Mouse (Mus musculus): ENCODE measurements at regions not wholly inside any gene's neighbourhood (a gene's known extent, or its start where the extent isn't known, plus 50 kb on each side); places are given as distances from the start of the nearest gene placed in this dataset.

DNA sequence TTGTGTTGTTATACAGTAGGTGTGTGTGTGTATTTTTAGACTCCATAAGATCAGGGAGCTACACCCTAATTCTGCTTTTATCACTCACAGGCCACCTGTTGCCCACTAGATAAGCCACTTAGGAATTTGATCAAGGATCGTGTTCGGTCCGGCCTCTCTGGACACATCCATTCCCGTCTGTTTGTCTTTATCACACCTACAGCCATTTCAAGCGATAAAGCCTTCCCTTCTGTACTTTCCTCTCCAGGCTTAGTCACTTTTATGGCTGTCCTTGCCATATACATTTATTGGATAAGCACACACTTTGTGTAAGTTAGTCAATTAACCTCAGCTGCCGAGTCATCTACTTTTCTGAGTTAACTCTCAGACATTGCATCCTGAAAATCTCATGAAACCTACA, 423.0 kb downstream of the Efnb2 start:
- Histone ChIP-seq H3K27ac (ENCODE audit: control insufficient read depth, low read depth, low read length) (no peak overlapping the region), H3K27me3 (ENCODE audit: control insufficient read depth in 1 of 2, insufficient read depth in 2 of 2, low read length in 2 of 2) (no peaks in the 10 kb centered on the region), H3K4me3 (ENCODE audit: control insufficient read depth in 1 of 2, insufficient read depth in 1 of 2, low read depth in 2 of 2, low read length in 2 of 2) (no peak overlapping the region), H3K79me2 (ENCODE audit: control insufficient read depth, insufficient read depth, low read length, poor library complexity) (no peaks in the 10 kb centered on the region), H3K4me1 (ENCODE audit: control insufficient read depth in 1 of 2, insufficient read depth in 2 of 2, low read length in 2 of 2) (no peaks in the 10 kb centered on the region), H3K9me3 (replicated peaks; ENCODE audit: insufficient read depth, low read length) (no peaks in the 10 kb centered on the region), H3K36me3 (ENCODE audit: control insufficient read depth in 1 of 2, insufficient read depth in 2 of 2, low read length in 2 of 2) (no peaks in the 10 kb centered on the region), H3K9ac (ENCODE audit: control insufficient read depth, low read depth, low read length, poor library complexity, severe bottlenecking) (no peak overlapping the region)
- DNase-seq (ENCODE audit: low read depth, low spot score) = no peak
- no peak for TF ChIP-seq MYB (IDR thresholded peaks at IDR 0.05; ENCODE audit: low read depth, low read length)
- TF ChIP-seq SMC3 (IDR thresholded peaks at IDR 0.05; ENCODE audit: low read depth, low read length) = no peak
- no peak for TF ChIP-seq MAFK (IDR thresholded peaks at IDR 0.05; ENCODE audit: borderline replicate concordance, low read depth, low read length)
- no peak for TF ChIP-seq E2F4 (IDR thresholded peaks at IDR 0.05; ENCODE audit: borderline replicate concordance, low read depth, low read length)
- TF ChIP-seq ZC3H11A (IDR thresholded peaks at IDR 0.05; ENCODE audit: low read depth, low read length) = no peak
- no peak for TF ChIP-seq POLR2AphosphoS5 (IDR thresholded peaks at IDR 0.05; ENCODE audit: borderline replicate concordance, low read depth, low read length)

DNA sequence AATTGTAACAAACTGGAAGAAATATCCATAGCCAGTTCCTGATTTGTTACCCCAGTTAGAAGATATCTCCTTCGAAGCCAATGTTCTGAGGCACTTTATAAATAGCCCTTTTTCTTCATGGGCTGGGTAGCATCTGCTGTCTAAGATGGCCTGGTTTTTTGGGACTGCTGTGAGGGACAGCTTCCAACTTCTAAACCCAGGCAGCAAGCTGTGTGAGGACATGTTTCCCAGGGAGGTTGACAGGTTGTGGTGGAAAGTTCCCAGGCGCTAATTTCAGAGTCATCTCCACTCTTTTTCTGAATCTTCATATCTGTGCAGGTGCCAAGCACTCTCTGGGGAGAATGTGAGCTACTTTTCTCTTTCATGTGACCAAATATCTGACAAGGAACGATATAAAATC, 427.4 kb downstream of the Efnb2 start:
- H3K36me3 ChIP-seq (ENCODE audit: control insufficient read depth in 1 of 2, insufficient read depth in 2 of 2, low read length in 2 of 2) = no peaks in the 10 kb centered on the region
- H3K4me3 ChIP-seq (ENCODE audit: control insufficient read depth in 1 of 2, insufficient read depth in 1 of 2, low read depth in 2 of 2, low read length in 2 of 2) = no peak overlapping the region
- H3K79me2 ChIP-seq (ENCODE audit: control insufficient read depth, insufficient read depth, low read length, poor library complexity) = no peaks in the 10 kb centered on the region
- DNase-seq (ENCODE audit: low read depth, low spot score) = no peak
- no peaks in the 10 kb centered on the region for H3K9me3 ChIP-seq (replicated peaks; ENCODE audit: insufficient read depth, low read length)
- H3K4me1 ChIP-seq (ENCODE audit: control insufficient read depth in 1 of 2, insufficient read depth in 2 of 2, low read length in 2 of 2) = no peaks in the 10 kb centered on the region
- H3K9ac ChIP-seq (ENCODE audit: control insufficient read depth, low read depth, low read length, poor library complexity, severe bottlenecking) = no peak overlapping the region
- no peaks in the 10 kb centered on the region for H3K27me3 ChIP-seq (ENCODE audit: control insufficient read depth in 1 of 2, insufficient read depth in 2 of 2, low read length in 2 of 2)
- H3K27ac ChIP-seq (ENCODE audit: control insufficient read depth, low read depth, low read length) = no peak overlapping the region
- TF ChIP-seq SIN3A (IDR thresholded peaks at IDR 0.05; ENCODE audit: low read length) = no peak
- TF ChIP-seq POLR2AphosphoS5 (IDR thresholded peaks at IDR 0.05; ENCODE audit: borderline replicate concordance, low read depth, low read length) = no peak
- no peak for TF ChIP-seq USF1 (IDR thresholded peaks at IDR 0.05; ENCODE audit: low read depth, low read length)
- TF ChIP-seq HCFC1 (IDR thresholded peaks at IDR 0.05; ENCODE audit: low read depth, low read length) = no peak
- TF ChIP-seq ELF1 (IDR thresholded peaks at IDR 0.05; ENCODE audit: low read depth, low read length) = no peak
- no peak for TF ChIP-seq MXI1 (IDR thresholded peaks at IDR 0.05; ENCODE audit: low read depth, low read length)
- no peak for TF ChIP-seq MYB (IDR thresholded peaks at IDR 0.05; ENCODE audit: low read depth, low read length)
- TF ChIP-seq MAFK (IDR thresholded peaks at IDR 0.05; ENCODE audit: borderline replicate concordance, low read depth, low read length) = no peak
- TF ChIP-seq CHD1 (IDR thresholded peaks at IDR 0.05; ENCODE audit: low read depth, low read length) = no peak
- TF ChIP-seq POLR2AphosphoS2 (IDR thresholded peaks at IDR 0.05; ENCODE audit: low read length) = no peak

DNA sequence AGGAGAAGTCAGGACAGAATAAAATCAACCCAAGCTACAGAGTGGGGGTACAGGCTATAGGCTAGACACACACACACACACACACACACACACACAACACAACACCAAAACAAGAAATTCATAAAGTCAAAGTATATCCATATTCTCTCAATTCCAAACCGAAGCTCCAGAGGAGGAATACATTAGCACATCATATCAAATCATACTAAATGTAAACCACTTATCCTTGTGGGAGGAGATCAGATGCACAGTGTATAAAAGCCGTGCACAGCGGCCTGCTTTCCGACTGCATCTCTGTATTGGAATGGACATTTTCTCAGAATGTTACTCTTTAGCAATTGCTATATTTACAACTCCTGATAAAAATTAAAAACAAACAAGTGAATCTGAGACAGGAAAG, 427.9 kb downstream of the Efnb2 start:
- DNase-seq (ENCODE audit: low read depth, low spot score) = no peak
- H3K9me3 ChIP-seq (replicated peaks; ENCODE audit: insufficient read depth, low read length) = no peaks in the 10 kb centered on the region
- no peaks in the 10 kb centered on the region for H3K27me3 ChIP-seq (ENCODE audit: control insufficient read depth in 1 of 2, insufficient read depth in 2 of 2, low read length in 2 of 2)
- H3K9ac ChIP-seq (ENCODE audit: control insufficient read depth, low read depth, low read length, poor library complexity, severe bottlenecking) = no peak overlapping the region
- no peaks in the 10 kb centered on the region for H3K4me1 ChIP-seq (ENCODE audit: control insufficient read depth in 1 of 2, insufficient read depth in 2 of 2, low read length in 2 of 2)
- TF ChIP-seq TCF12 (IDR thresholded peaks at IDR 0.05; ENCODE audit: low read depth, low read length) = no peak
- no peak for TF ChIP-seq NRF1 (IDR thresholded peaks at IDR 0.05; ENCODE audit: insufficient read depth, low read depth, low read length, poor library complexity, severe bottlenecking)
- no peak for TF ChIP-seq ZKSCAN1 (IDR thresholded peaks at IDR 0.05; ENCODE audit: low read depth, low read length)
- no peak for TF ChIP-seq EP300 (IDR thresholded peaks at IDR 0.05; ENCODE audit: low read depth in 1 of 2, low read length in 2 of 2)
- TF ChIP-seq ZNF384 (IDR thresholded peaks at IDR 0.05; ENCODE audit: low read depth, low read length) = no peak
- TF ChIP-seq SIN3A (IDR thresholded peaks at IDR 0.05; ENCODE audit: low read length) = no peak
- no peak for TF ChIP-seq RAD21 (IDR thresholded peaks at IDR 0.05; ENCODE audit: low read depth, low read length)
- no peak for TF ChIP-seq MAX (IDR thresholded peaks at IDR 0.05; ENCODE audit: low read length)
- TF ChIP-seq SMC3 (IDR thresholded peaks at IDR 0.05; ENCODE audit: low read depth, low read length) = no peak
- no peak for TF ChIP-seq GATA1 (IDR thresholded peaks at IDR 0.05; ENCODE audit: low read depth, low read length)
- TF ChIP-seq MEF2A (IDR thresholded peaks at IDR 0.05; ENCODE audit: extremely low read depth, insufficient replicate concordance, low read depth, low read length, poor library complexity, severe bottlenecking) = no peak
- TF ChIP-seq USF1 (IDR thresholded peaks at IDR 0.05; ENCODE audit: low read depth, low read length) = no peak
- no peak for TF ChIP-seq GABPA (IDR thresholded peaks at IDR 0.05; ENCODE audit: low read depth, low read length)
- no peak for TF ChIP-seq MAZ (IDR thresholded peaks at IDR 0.05; ENCODE audit: low read depth, low read length)
- TF ChIP-seq MAFK (IDR thresholded peaks at IDR 0.05; ENCODE audit: borderline replicate concordance, low read depth, low read length) = no peak
- H3K4me3 ChIP-seq (ENCODE audit: control insufficient read depth in 1 of 2, insufficient read depth in 1 of 2, low read depth in 2 of 2, low read length in 2 of 2) = no peak overlapping the region
- no peaks in the 10 kb centered on the region for H3K79me2 ChIP-seq (ENCODE audit: control insufficient read depth, insufficient read depth, low read length, poor library complexity)
- no peaks in the 10 kb centered on the region for H3K36me3 ChIP-seq (ENCODE audit: control insufficient read depth in 1 of 2, insufficient read depth in 2 of 2, low read length in 2 of 2)
- no peak overlapping the region for H3K27ac ChIP-seq (ENCODE audit: control insufficient read depth, low read depth, low read length)
